Mouse (Mus musculus) G1E (cell line): Measurements from ENCODE around the gene Lrba. TPM values are rescaled to one million over a fixed set of nuclear protein-coding genes. Genes with fewer than 3 reads are reported as not detected.

Source experiments
- ATAC-seq: 2 replicates; pipeline ENCODE4 v1.8.0; 2016; ENCODE audit warnings: mild to moderate bottlenecking; ENCODE audit not compliant: insufficient number of reproducible peaks, poor library complexity, low FRiP score, severe bottlenecking; ENCODE audit errors: extremely low read depth
- DNase-seq: peaks from one replicate; pipeline ENCODE4 v3.0.0; 2012; ENCODE audit warnings: low spot score
- H3K27me3 ChIP-seq: 2 replicates; pipeline ENCODE4 v1.6.1; 2012; ENCODE audit warnings: mild to moderate bottlenecking, low read length, inconsistent platforms; ENCODE audit not compliant: insufficient read depth
- H3K36me3 ChIP-seq: replicated peaks from 2 replicates; pipeline ENCODE3; 2012; ENCODE audit warnings: mild to moderate bottlenecking, inconsistent platforms
- H3K4me1 ChIP-seq: 2 replicates; pipeline ENCODE4 v1.6.1; 2012; ENCODE audit warnings: low read depth, low read length, inconsistent platforms, mixed read lengths; ENCODE audit not compliant: insufficient read depth
- H3K4me3 ChIP-seq: 2 replicates; pipeline ENCODE4 v1.5.1; 2012; ENCODE audit warnings: low read depth, mild to moderate bottlenecking, inconsistent platforms, low read length, moderate library complexity, mixed read lengths
- H3K9me3 ChIP-seq: replicated peaks from 2 replicates; pipeline ENCODE4 v1.6.1; 2012; ENCODE audit warnings: inconsistent platforms
- CTCF ChIP-seq: IDR thresholded peaks from 2 replicates; pipeline ENCODE4 v1.5.1; 2012; ENCODE audit warnings: low read depth, low read length, inconsistent platforms, mixed read lengths
- GATA1 ChIP-seq: IDR thresholded peaks from 2 replicates; pipeline ENCODE4 v1.6.1; 2012; ENCODE audit warnings: borderline replicate concordance, low read length, inconsistent platforms, mixed read lengths
- GATA2 ChIP-seq: IDR thresholded peaks from 2 replicates; pipeline ENCODE4 v1.6.1; 2012; ENCODE audit warnings: low read depth, low read length, inconsistent platforms, borderline replicate concordance
- POLR2AphosphoS5 ChIP-seq: IDR thresholded peaks from 2 replicates; pipeline ENCODE4 v1.6.1; 2012; ENCODE audit warnings: low read depth, low read length, inconsistent platforms; ENCODE audit not compliant: insufficient replicate concordance
- TAL1 ChIP-seq: conservative IDR thresholded peaks from 2 replicates; pipeline ENCODE4 v1.6.1; 2012; ENCODE audit warnings: low read depth, low read length, inconsistent platforms, mixed read lengths
- polyA plus RNA-seq: library from polyadenylated mRNA; stranded (reverse); fragments of >175 nt; gene quantifications from 2 replicates; pipeline ENCODE4 v1.2.3, GENCODE M21; 2012
- total RNA-seq, 2 experiments: library from RNA; stranded (forward) in 1 of 2; stranded (reverse) in 1 of 2; fragments of 200-1000 nt in 1 of 2; fragments of >200 nt in 1 of 2; fragmentation: Nextera tagmentation in 1 of 2; gene quantifications; 2 replicates each; pipeline ENCODE4 v1.2.3; 2014 to 2017

The Lrba gene
- total and polyA plus RNA-seq, 3 experiments: 6.1 to 34.4 (median 30.4) TPM

DNA sequence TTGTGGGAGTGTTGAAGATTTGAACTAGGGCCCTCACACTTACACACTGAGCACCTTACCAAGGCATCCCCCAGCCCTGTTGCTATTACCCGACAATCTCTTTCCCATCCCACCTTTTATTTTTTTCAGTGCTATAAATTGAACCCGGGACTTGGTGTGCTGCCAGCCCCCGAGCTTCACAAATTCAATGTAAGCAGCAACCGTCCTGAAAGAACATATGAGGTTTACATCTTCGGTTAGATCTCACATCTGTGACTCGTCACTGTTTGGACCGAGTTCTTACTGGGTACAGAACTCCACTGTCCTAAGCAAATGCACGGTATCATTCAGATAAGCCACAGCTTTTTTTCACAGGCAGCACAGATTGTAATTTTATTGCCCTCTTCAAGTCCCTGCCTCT is 607.6 kb downstream of the Lrba start:
- no peaks in the 10 kb centered on the region for H3K9me3 ChIP-seq
- peaks cover 1% of the 10 kb centered on the region; the same call in 1 of the 2 replicates for H3K4me1 ChIP-seq
- TF ChIP-seq CTCF: no peak
- no peak for TF ChIP-seq GATA1
- no peak for TF ChIP-seq TAL1
- no peak for TF ChIP-seq GATA2
- TF ChIP-seq POLR2AphosphoS5: no peak
- H3K4me3 ChIP-seq: no peak overlapping the region
- no peak for DNase-seq
- no peaks in the 10 kb centered on the region for H3K36me3 ChIP-seq
- H3K27me3 ChIP-seq: peaks cover 8% of the 10 kb centered on the region; the same call in 1 of the 2 replicates
- ATAC-seq: no peak

Other genes with a start within 250 kb of the Lrba start
- gene Prss48, start 222.2 kb upstream of the Lrba start, total RNA-seq (2014; fragmentation: Nextera tagmentation): not detected in 2 replicates
- not detected in 2 replicates for gene Prss48, start 222.2 kb upstream of the Lrba start, total RNA-seq (2017)
- gene Prss48, start 222.2 kb upstream of the Lrba start, polyA plus RNA-seq: not detected in 2 replicates
- 451 and 470 TPM in 2 replicates for gene Rps3a1, start 82.0 kb upstream of the Lrba start, total RNA-seq (2014; fragmentation: Nextera tagmentation)
- 886 and 1,461 TPM in 2 replicates for gene Rps3a1, start 82.0 kb upstream of the Lrba start, total RNA-seq (2017)
- gene Rps3a1, start 82.0 kb upstream of the Lrba start, polyA plus RNA-seq: 23.2 and 80.9 TPM in 2 replicates